ENCODE assay signal across 26 mouse cellular contexts in genomic region chr8:13406011-13406410, GRCm38 (mm10). TPM values are rescaled to one million over a fixed set of nuclear protein-coding genes. Genes with fewer than 3 reads are reported as not detected.
"Had no signal": no experiment of that assay in that cellular context is flagged by ENCODE, and none has a peak within 500 bp of the region (broad histone marks: within the 10 kb centered on the region; RNA-seq: fewer than 3 reads in every experiment).

No protein-coding gene starts in this region.

- H3K4me2 ChIP-seq: liver, embryonic 11.5 days; liver, embryonic 13.5 days; liver, embryonic 15.5 days; lung, embryonic 15.5 days; midbrain, embryonic 12.5 days; neural tube, embryonic 12.5 days had no signal

- H3K27me3 ChIP-seq: liver, embryonic 15.5 days; lung, embryonic 15.5 days; midbrain, embryonic 12.5 days; neural tube, embryonic 12.5 days had no signal

- H3K4me3 ChIP-seq: liver, embryonic 13.5 days; liver, embryonic 15.5 days; lung, embryonic 15.5 days; megakaryocyte, embryonic 14.5 days; midbrain, embryonic 12.5 days; neural tube, embryonic 12.5 days had no signal

- H3K36me3 ChIP-seq: liver, embryonic 13.5 days; liver, embryonic 15.5 days; lung, embryonic 15.5 days; midbrain, embryonic 12.5 days; neural tube, embryonic 12.5 days had no signal

- H3K9me3 ChIP-seq: liver, embryonic 13.5 days; liver, embryonic 15.5 days; lung, embryonic 15.5 days; megakaryocyte, embryonic 14.5 days; midbrain, embryonic 12.5 days; neural tube, embryonic 12.5 days had no signal

- H3K9ac ChIP-seq: liver, embryonic 13.5 days; liver, embryonic 15.5 days; liver, postnatal 0 days; lung, embryonic 15.5 days; midbrain, embryonic 12.5 days; neural tube, embryonic 12.5 days had no signal

- H3K4me1 ChIP-seq: liver, embryonic 15.5 days; lung, embryonic 15.5 days; midbrain, embryonic 12.5 days; neural tube, embryonic 12.5 days had no signal

- DNase-seq: liver, embryonic 13.5 days; liver, postnatal 0 days; lung, adult 2 months; lung, postnatal 14 days; lung, postnatal 36 days; right cerebral cortex, adult 18-20 months; right cerebral cortex, postnatal 25 days; right cerebral cortex, postnatal 4 days; spleen, adult 18-20 months; thymus, adult 18-20 months; thymus, postnatal 14 days; thymus, postnatal 36 days had no signal

- ATAC-seq: liver, postnatal 0 days; lung, postnatal 0 days; midbrain, embryonic 16.5 days had no signal

- H3K27ac ChIP-seq: liver, embryonic 13.5 days; liver, embryonic 15.5 days; lung, embryonic 15.5 days; macrophage; midbrain, embryonic 12.5 days; neural tube, embryonic 12.5 days had no signal

RNA-seq across cellular contexts. Expression of gene Grk1, which starts 1.1 kb away (rescaled TPM):
- polyA plus RNA-seq: liver, embryonic 13.5 days; liver, embryonic 15.5 days; liver, postnatal 0 days; lung, adult 2 months; lung, embryonic 15.5 days; lung, postnatal 0 days; macrophage; midbrain, embryonic 16.5 days; neural tube, embryonic 14.5 days; small intestine, adult 2 months; stomach, embryonic 14.5 days; stomach, embryonic 16.5 days; thymus, postnatal 0 days had no signal

RNA-seq across cellular contexts. Expression of gene Atp4b, which starts 9.4 kb away (rescaled TPM):
- polyA plus RNA-seq: liver, embryonic 11.5 days; liver, embryonic 13.5 days; liver, embryonic 15.5 days; liver, postnatal 0 days; lung, embryonic 15.5 days; lung, postnatal 0 days; macrophage; midbrain, embryonic 12.5 days; midbrain, embryonic 16.5 days; neural tube, embryonic 12.5 days; neural tube, embryonic 14.5 days had no signal

RNA-seq across cellular contexts. Expression of gene Tmem255b, which starts 29.0 kb away (rescaled TPM):
- polyA plus RNA-seq: liver, embryonic 11.5 days; liver, embryonic 13.5 days; liver, embryonic 15.5 days; liver, postnatal 0 days; macrophage; midbrain, embryonic 12.5 days had no signal
